Mouse (Mus musculus): ENCODE data around the gene Olfr94. TPM values are rescaled to one million over a fixed set of nuclear protein-coding genes. Genes with fewer than 3 reads are reported as not detected.

Olfr94 gene
- total RNA-seq, 2 experiments from 2014 or later, result not detected

DNA sequence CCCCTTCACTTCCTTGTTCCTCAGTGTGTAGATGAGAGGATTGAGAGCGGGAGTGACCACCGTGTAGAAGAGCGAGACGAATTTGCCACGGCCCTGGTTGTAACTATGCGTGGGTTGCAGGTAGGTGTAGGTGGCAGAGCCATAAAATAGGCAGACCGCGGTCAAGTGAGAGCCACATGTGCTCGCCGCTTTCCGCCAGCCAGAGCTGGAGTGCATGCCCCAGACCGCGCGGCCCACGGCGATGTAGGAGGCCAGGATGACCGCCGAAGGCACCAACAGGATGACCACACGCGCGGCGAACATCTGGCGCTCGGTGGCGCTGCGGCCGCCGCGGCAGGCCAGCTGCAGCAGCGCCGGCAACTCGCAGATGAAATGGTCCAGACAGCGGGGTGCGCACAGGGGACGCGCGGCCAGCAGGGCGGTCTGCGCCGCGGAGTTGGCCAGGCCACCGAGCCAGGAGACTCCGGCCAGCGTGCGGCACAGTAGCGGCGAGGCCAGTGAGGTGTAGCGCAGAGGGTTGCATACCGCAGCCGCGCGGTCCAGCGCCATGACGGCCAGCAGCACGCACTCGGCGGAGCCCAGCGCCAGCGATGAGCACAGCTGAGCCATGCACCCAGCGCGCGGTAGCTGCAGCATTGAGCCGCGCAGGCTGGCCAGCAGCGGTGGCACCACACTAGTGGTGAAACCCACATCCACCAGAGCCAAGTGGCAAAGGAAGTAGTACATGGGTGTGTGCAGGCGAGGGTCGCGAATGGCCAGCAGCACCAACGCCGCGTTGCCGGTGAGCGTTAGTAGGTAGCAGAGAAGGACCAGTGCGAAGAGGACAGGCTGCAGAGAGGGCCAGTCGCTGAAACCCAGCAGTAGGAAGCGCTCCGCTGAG is 3.7 kb downstream of the Olfr94 start:
- intact Hi-C loops (cut with DNase I), result no loop called here
- Histone ChIP-seq H3K4me3 (peak overlapping the region; percentile 54), H3K27ac (no peak overlapping the region)
- DNase-seq, result peak; percentile 30
- no peak for TF ChIP-seq CTCF (IDR thresholded peaks at IDR 0.05)

GRCm38 (mm10) chr17:37194782-37195181 is 6.0 kb downstream of the Olfr94 start:
- no peak for DNase-seq
- TF ChIP-seq CTCF (IDR thresholded peaks at IDR 0.05), result no peak
- no peak overlapping the region for H3K27ac ChIP-seq
- H3K4me3 ChIP-seq, result no peak overlapping the region
- intact Hi-C loops (cut with DNase I), result no loop called here

DNA sequence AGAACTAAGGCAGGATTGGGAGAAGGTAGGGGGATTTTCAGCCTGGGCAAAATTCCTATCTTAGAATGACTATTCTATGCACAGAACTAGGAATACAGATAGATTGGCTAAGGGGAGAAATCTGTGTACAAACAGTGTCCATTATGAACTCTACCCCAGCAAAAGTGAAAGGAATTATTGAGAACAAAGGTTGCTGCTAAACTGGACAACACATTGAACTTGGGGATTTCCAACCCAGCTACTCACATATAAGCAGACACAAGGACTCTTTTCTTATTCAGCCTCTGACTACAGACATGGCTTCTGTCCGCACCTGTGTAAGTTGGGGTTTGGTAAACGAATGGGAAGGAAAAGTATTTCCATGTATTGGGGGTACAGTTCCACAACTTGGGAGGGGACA is 7.1 kb downstream of the Olfr94 start, which contains the start of gene Ubd:
Gene Ubd (plus strand): TSS at position 237 of the 400 bp plus-strand sequence.
- no peak for TF ChIP-seq CTCF (IDR thresholded peaks at IDR 0.05)
- intact Hi-C loops (cut with DNase I), result no loop called here

DNA sequence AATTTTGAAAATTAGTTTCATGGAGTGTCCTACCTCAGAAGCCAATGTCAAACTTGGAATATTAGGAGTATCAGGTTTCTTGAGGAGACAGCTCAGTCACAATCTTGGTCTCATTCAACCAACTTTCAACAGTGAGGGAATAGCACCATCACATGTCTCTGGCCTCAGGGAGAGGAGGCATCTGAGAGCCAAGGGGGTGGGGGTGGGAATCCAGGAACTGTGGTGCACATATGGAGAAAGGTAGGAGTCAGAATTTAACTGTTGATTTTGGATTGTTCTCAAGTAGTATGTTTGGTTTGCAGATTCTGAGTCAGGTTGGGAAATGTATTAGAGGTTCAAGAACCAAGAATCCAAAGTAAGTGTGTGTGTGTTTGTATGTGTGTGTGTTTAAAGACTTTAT is 7.8 kb downstream of the Olfr94 start:
- DNase-seq, result no peak
- Histone ChIP-seq H3K4me3 (no peak overlapping the region), H3K27ac (no peak overlapping the region)
- intact Hi-C loops (cut with DNase I), result no loop called here
- TF ChIP-seq CTCF (IDR thresholded peaks at IDR 0.05), result no peak

More for the DNA sequence above, 7.1 kb downstream of the Olfr94 start, which contains the start of gene Ubd:
- Histone ChIP-seq H3K4me3 (no peak within 1 kb of the TSS), H3K27ac (no peak within 1 kb of the TSS)
- DNase-seq, result no peak

GRCm38 (mm10) chr17:37190711-37191110 is 10.1 kb downstream of the Olfr94 start:
- Histone ChIP-seq H3K4me3 (no peak overlapping the region), H3K27ac (no peak overlapping the region)
- no peak for DNase-seq
- TF ChIP-seq CTCF (IDR thresholded peaks at IDR 0.05), result no peak
- intact Hi-C loops (cut with DNase I), result no loop called here

DNA sequence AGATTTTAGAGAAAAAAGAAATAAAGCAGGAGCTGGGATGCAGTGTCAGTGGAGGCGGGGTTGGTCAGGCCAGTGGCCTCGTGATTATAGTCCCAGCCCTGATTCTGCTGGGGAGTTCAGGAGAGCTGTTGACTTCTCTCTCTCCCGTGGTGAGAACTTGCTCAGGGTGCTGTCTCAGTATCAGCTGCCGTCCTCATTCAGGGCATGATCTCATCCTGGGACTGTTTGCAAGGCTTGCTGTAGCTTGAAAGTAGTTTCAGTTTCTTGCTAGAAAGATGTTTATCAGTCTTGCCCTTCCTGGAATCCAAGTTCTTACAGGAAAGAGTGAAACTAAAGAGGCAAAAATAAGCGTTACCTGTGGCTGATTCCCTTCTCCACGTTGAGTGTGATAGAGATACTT is 15.3 kb downstream of the Olfr94 start:
- DNase-seq, result no peak
- Histone ChIP-seq H3K4me3 (no peak overlapping the region), H3K27ac (no peak overlapping the region)
- TF ChIP-seq CTCF (IDR thresholded peaks at IDR 0.05), result no peak
- intact Hi-C loops (cut with DNase I), result no loop called here

DNA sequence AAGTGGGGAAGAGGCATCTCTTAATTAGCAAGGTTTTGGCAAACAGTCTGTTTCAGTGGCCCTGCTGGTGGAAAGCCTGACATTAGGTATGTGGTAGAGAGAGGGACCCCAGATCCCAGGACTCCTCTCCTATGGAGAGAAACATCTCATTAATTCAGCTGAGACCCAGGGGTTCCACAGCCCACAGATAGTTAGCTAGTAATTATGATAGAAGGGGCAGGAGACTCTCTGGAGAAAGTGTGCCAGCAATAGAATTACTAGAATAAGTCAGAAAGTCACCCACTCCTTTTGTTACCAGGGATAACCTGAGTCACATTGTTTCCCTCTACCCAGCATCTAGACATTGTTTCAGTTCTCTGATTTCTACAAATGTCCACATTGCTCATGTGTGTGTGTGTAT is 39.4 kb downstream of the Olfr94 start, which contains the start of gene Olfr93:
Gene Olfr93 (minus strand): TSS at position 101 of the 400 bp plus-strand sequence.
- DNase-seq, result no peak
- intact Hi-C loops (cut with DNase I), result no loop called here
- no peak for TF ChIP-seq CTCF (IDR thresholded peaks at IDR 0.05)
- Histone ChIP-seq H3K27ac (no peak within 1 kb of the TSS), H3K4me3 (no peak within 1 kb of the TSS)

Other genes with a start within 250 kb of the Olfr94 start
- 10 to 100 TPM; 52.2 to 57.7 TPM for gene Ppp1r11, start 249.3 kb downstream of the Olfr94 start, total RNA-seq (2021)
- 10 to 100 TPM; 17.7 to 23.6 TPM for gene Znrd1, start 242.4 kb downstream of the Olfr94 start, total RNA-seq (2021)
- 10 to 100 TPM; 18.2 to 22.4 TPM for gene Znrd1as, start 242.4 kb downstream of the Olfr94 start, total RNA-seq (2021)
- gene 2410137M14Rik, start 219.8 kb downstream of the Olfr94 start, total RNA-seq (2021), result under 1 TPM in 1 of 2 experiments, not detected in 1; 0.45 TPM
- under 1 TPM in 1 of 2 experiments, not detected in 1; 0.10 TPM for gene H2-M5, start 211.5 kb downstream of the Olfr94 start, total RNA-seq (2021)
- gene Zfp57, start 199.8 kb downstream of the Olfr94 start, total RNA-seq (2021), result 1 to 10 TPM in 1 of 2 experiments, under 1 TPM in 1; 0.23 to 1.3 TPM
- not detected for gene Mog, start 177.6 kb downstream of the Olfr94 start, total RNA-seq (2021)
- gene Gabbr1, start 155.0 kb downstream of the Olfr94 start, total RNA-seq (2021), result 1 to 10 TPM; 8.5 to 9.1 TPM
- gene Olfr90, start 112.5 kb downstream of the Olfr94 start, total RNA-seq (2021), result not detected
- not detected for gene Olfr91, start 102.7 kb downstream of the Olfr94 start, total RNA-seq (2021)
- not detected for gene Olfr92, start 80.9 kb downstream of the Olfr94 start, total RNA-seq (2021)
- gene Olfr93, start 39.5 kb downstream of the Olfr94 start, total RNA-seq (2021), result not detected
- gene Ubd, start 7.1 kb downstream of the Olfr94 start, total RNA-seq (2021), result not detected
- not detected for gene Olfr95, start 12.1 kb upstream of the Olfr94 start, total RNA-seq (2021)
- not detected for gene Olfr96, start 19.2 kb upstream of the Olfr94 start, total RNA-seq (2021)
- gene Olfr97, start 36.3 kb upstream of the Olfr94 start, total RNA-seq (2021), result not detected
- gene Olfr98, start 62.8 kb upstream of the Olfr94 start, total RNA-seq (2021), result not detected
- gene H2-M3, start 69.2 kb upstream of the Olfr94 start, total RNA-seq (2021), result 1 to 10 TPM in 1 of 2 experiments, under 1 TPM in 1; 0.77 to 1.6 TPM
- gene Olfr99, start 82.5 kb upstream of the Olfr94 start, total RNA-seq (2021), result not detected
- not detected for gene Olfr101, start 103.3 kb upstream of the Olfr94 start, total RNA-seq (2021)
- gene Olfr102, start 116.1 kb upstream of the Olfr94 start, total RNA-seq (2021), result not detected
- not detected for gene Olfr103, start 138.7 kb upstream of the Olfr94 start, total RNA-seq (2021)
- gene Olfr104-ps, start 158.6 kb upstream of the Olfr94 start, total RNA-seq (2021), result not detected
- not detected for gene Olfr105-ps, start 178.0 kb upstream of the Olfr94 start, total RNA-seq (2021)
- not detected for gene Olfr106-ps, start 189.4 kb upstream of the Olfr94 start, total RNA-seq (2021)
- gene Olfr107, start 198.2 kb upstream of the Olfr94 start, total RNA-seq (2021), result not detected
- not detected for gene Olfr108, start 244.5 kb upstream of the Olfr94 start, total RNA-seq (2021)

Measured in gastrocnemius, adult 2 months (tissue).